In the genomic region with DNA sequence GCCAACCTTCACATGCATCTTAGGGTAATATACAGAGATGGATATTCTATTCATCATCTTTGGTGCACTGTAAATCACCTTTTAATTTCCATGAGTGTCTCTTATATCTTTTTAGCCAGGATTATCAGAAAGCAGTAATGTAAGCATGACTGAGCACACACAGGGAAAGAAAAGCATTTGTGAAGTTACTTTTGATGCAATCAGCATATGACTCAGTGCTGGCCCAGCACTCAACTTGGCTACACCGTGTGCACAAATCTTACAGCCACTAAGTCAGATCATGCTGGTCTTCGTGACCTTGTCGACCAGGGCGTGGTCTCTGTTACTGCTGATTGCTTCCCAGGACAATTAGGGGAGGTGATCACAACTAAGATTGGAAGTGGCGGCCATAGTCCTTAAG, we compare ENCODE assay signal across 19 mouse cellular contexts. TPM values are rescaled to one million over a fixed set of nuclear protein-coding genes. Genes with fewer than 3 reads are reported as not detected.
DNase-seq lines count a peak whose midpoint lies in the region; TF ChIP-seq lines count a peak whose summit lies in the region.
"Had no signal": no experiment of that assay in that cellular context is flagged by ENCODE, and none has a peak within 500 bp of the region (broad histone marks: within the 10 kb centered on the region; RNA-seq: fewer than 3 reads in every experiment).

No protein-coding gene starts in this region.

- peak; percentile 13 for DNase-seq in adrenal gland, adult 8-10 months
- DNase-seq in adrenal gland, postnatal 4 days (ENCODE audit: low spot score in 2 of 2), result no peak
- DNase-seq in urinary bladder, postnatal 36 days (ENCODE audit: low spot score in 2 of 2), result peak; percentile 8 to 11
- no peak for DNase-seq in urinary bladder, postnatal 4 days (ENCODE audit: low spot score in 2 of 2)
- peak; percentile 15 for DNase-seq in adrenal gland, postnatal 14 days
- DNase-seq in heart, adult 2 months, result no peak
- DNase-seq in frontal cortex, postnatal 10 days (ENCODE audit: low spot score in 2 of 2), result no peak
- DNase-seq in neural tube, embryonic 10.5 days (ENCODE audit: extremely low spot score, low spot score), result no peak
- DNase-seq: B cell, adult 2 months; cerebellum, adult 18-20 months; gastrocnemius, postnatal 14 days; kidney, adult 2 months; liver, embryonic 13.5 days had no signal

- TF ChIP-seq POLR2A in heart, adult 2 months (IDR thresholded peaks at IDR 0.05; ENCODE audit: insufficient read depth, low read depth, low read length), result no peak

- no peaks in the 10 kb centered on the region for H3K27me3 ChIP-seq in heart, adult 2 months (ENCODE audit: control insufficient read depth, insufficient read depth, low read length)
- H3K27me3 ChIP-seq: limb, embryonic 12.5 days; liver, embryonic 13.5 days; megakaryocyte, embryonic 14.5 days; neural tube, embryonic 12.5 days had no signal

- no peaks in the 10 kb centered on the region for H3K79me2 ChIP-seq in heart, adult 2 months (replicated peaks; ENCODE audit: control insufficient read depth, insufficient read depth, low read length)

- H3K9ac ChIP-seq in heart, adult 2 months (ENCODE audit: low read depth, low read length), result no peak overlapping the region
- H3K9ac ChIP-seq: limb, embryonic 12.5 days; liver, embryonic 13.5 days; neural tube, embryonic 12.5 days had no signal

- H3K27ac ChIP-seq in heart, adult 2 months, result no peak overlapping the region
- H3K27ac ChIP-seq: left cerebral cortex, adult 2 months; limb, embryonic 12.5 days; liver, embryonic 13.5 days; neural tube, embryonic 12.5 days had no signal

- no peak for TF ChIP-seq CTCF in heart, adult 2 months (IDR thresholded peaks at IDR 0.05)

- intact Hi-C loops in heart, adult 2 months (cut with DNase I), result no loop called here

- 78% methylated on average over 5 of the region's 5 CpGs for WGBS in heart, adult 2 months

- H3K4me3 ChIP-seq in heart, adult 2 months, result no peak overlapping the region
- H3K4me3 ChIP-seq: left cerebral cortex, adult 2 months; limb, embryonic 12.5 days; liver, embryonic 13.5 days; megakaryocyte, embryonic 14.5 days; neural tube, embryonic 12.5 days had no signal

- TF ChIP-seq EP300 in heart, adult 2 months (IDR thresholded peaks at IDR 0.05; ENCODE audit: insufficient read depth, low read depth, low read length), result no peak

- H3K4me1 ChIP-seq in heart, adult 2 months (ENCODE audit: control insufficient read depth, insufficient read depth, low read length), result no peaks in the 10 kb centered on the region
- H3K4me1 ChIP-seq: limb, embryonic 12.5 days; liver, embryonic 13.5 days; megakaryocyte, embryonic 14.5 days; neural tube, embryonic 12.5 days had no signal

- H3K36me3 ChIP-seq in heart, adult 2 months (ENCODE audit: control insufficient read depth, insufficient read depth, low read length), result no peaks in the 10 kb centered on the region; the same call in none of the 2 replicates
- H3K36me3 ChIP-seq: limb, embryonic 12.5 days; liver, embryonic 13.5 days; neural tube, embryonic 12.5 days had no signal

RNA-seq across cellular contexts. Expression of a gene that starts 16.8 kb away (rescaled TPM):
- not detected for total RNA-seq in adrenal gland, adult 8-10 months (2022)
- under 1 TPM in 1 of 2 experiments, not detected in 1; 0.11 TPM for total RNA-seq in adrenal gland, postnatal 4 days (2021)
- total RNA-seq in adrenal gland, postnatal 14 days (2021), result not detected in 2 replicates
- under 1 TPM; 0.16 to 0.61 TPM for total RNA-seq in heart, adult 2 months (2021)
- polyA plus RNA-seq in heart, adult 2 months (2012; rRNA removed), result 0.12 and 0.70 TPM in 2 replicates
- total RNA-seq: layer of hippocampus, adult 8-10 months; left cerebral cortex, adult 2 months; midbrain, postnatal 0 days had no signal
- polyA plus RNA-seq: kidney, adult 2 months; liver, embryonic 13.5 days had no signal

Comparison
In these comparisons a context has a peak if more than half of its experiments do, and no peak if none do; other contexts are left out.
1. DNase-seq: peak in adrenal gland, adult 8-10 months (single experiment), urinary bladder, postnatal 36 days (2 of 2) and adrenal gland, postnatal 14 days (single experiment); none in adrenal gland, postnatal 4 days (0 of 2), urinary bladder, postnatal 4 days (0 of 2), heart, adult 2 months (0 of 2), frontal cortex, postnatal 10 days (0 of 2) and neural tube, embryonic 10.5 days (single experiment).